Mouse (Mus musculus) CH12F3 (cell line): ENCODE measurements around the gene 2610507B11Rik.

Source experiments
- in situ Hi-C: fragments of 300-500 bp; cut with MboI; formaldehyde crosslinking; loops from 2 replicates; pipeline ENCODE4 v1.14.3; 2020; ENCODE audit warnings: low sequenced_read_pairs

2610507B11Rik gene

GRCm38 (mm10) chr11:78279586-78279985 lies 18.0 kb downstream of the 2610507B11Rik start:
- in situ Hi-C loops = no loop called here

GRCm38 (mm10) chr11:78289146-78289763 lies 27.7 kb downstream of the 2610507B11Rik start:
- in situ Hi-C loops = no loop called here

- in situ Hi-C loops = no loop called here
Observed at GRCm38 (mm10) chr11:78290654-78291053, 29.1 kb downstream of the 2610507B11Rik start, which contains the start of gene BC030499. Gene BC030499, plus strand, starts transcription at chr11:78290841.

- in situ Hi-C loops = no loop called here
Observed at GRCm38 (mm10) chr11:78294585-78294984, 33.0 kb downstream of the 2610507B11Rik start.

- in situ Hi-C loops = no loop called here
Observed at GRCm38 (mm10) chr11:78300917-78301316, 39.4 kb downstream of the 2610507B11Rik start.

GRCm38 (mm10) chr11:78301357-78302084 lies 40.0 kb downstream of the 2610507B11Rik start, which contains the start of gene Spag5:
Gene Spag5, plus strand, starts transcription at chr11:78301529.
- in situ Hi-C loops = no loop called here

GRCm38 (mm10) chr11:78305272-78305671 lies 43.7 kb downstream of the 2610507B11Rik start:
- in situ Hi-C loops = no loop called here

- in situ Hi-C loops = no loop called here
Observed at GRCm38 (mm10) chr11:78310861-78311511, 49.4 kb downstream of the 2610507B11Rik start.

- in situ Hi-C loops = no loop called here
Observed at GRCm38 (mm10) chr11:78313662-78314061, 52.1 kb downstream of the 2610507B11Rik start.

- in situ Hi-C loops = no loop called here
Observed at GRCm38 (mm10) chr11:78318411-78318810, 56.9 kb downstream of the 2610507B11Rik start.

GRCm38 (mm10) chr11:78322076-78322831 lies 60.7 kb downstream of the 2610507B11Rik start:
- in situ Hi-C loops = no loop called here

- in situ Hi-C loops = no loop called here
Observed at GRCm38 (mm10) chr11:78322860-78323259, 61.3 kb downstream of the 2610507B11Rik start, which contains the start of gene Aldoc. Gene Aldoc, plus strand, starts transcription at chr11:78322968.

- in situ Hi-C loops = no loop called here
Observed at GRCm38 (mm10) chr11:78324000-78324785, 62.6 kb downstream of the 2610507B11Rik start.

GRCm38 (mm10) chr11:78324965-78325364 lies 63.4 kb downstream of the 2610507B11Rik start:
- in situ Hi-C loops = no loop called here

- in situ Hi-C loops = no loop called here
Observed at GRCm38 (mm10) chr11:78327215-78327614, 65.7 kb downstream of the 2610507B11Rik start.

GRCm38 (mm10) chr11:78327634-78328511 lies 66.3 kb downstream of the 2610507B11Rik start, which contains the start of gene Pigs:
Gene Pigs, plus strand, starts transcription at chr11:78328415.
- in situ Hi-C loops = no loop called here

- in situ Hi-C loops = no loop called here
Observed at GRCm38 (mm10) chr11:78328512-78329056, 67.0 kb downstream of the 2610507B11Rik start.

GRCm38 (mm10) chr11:78332676-78333075 lies 71.1 kb downstream of the 2610507B11Rik start:
- in situ Hi-C loops = no loop called here

GRCm38 (mm10) chr11:78333992-78334391 lies 72.4 kb downstream of the 2610507B11Rik start:
- in situ Hi-C loops = no loop called here
